Mouse (Mus musculus): Measurements from ENCODE around the gene Swi5. TPM values are rescaled to one million over a fixed set of nuclear protein-coding genes. Genes with fewer than 3 reads are reported as not detected.
A peak's percentile ranks its signal among the peaks of the same experiment; 100 is the strongest.

Gene Swi5
- polyA plus RNA-seq, 1 experiment from 2014 or later: 415 TPM

DNA sequence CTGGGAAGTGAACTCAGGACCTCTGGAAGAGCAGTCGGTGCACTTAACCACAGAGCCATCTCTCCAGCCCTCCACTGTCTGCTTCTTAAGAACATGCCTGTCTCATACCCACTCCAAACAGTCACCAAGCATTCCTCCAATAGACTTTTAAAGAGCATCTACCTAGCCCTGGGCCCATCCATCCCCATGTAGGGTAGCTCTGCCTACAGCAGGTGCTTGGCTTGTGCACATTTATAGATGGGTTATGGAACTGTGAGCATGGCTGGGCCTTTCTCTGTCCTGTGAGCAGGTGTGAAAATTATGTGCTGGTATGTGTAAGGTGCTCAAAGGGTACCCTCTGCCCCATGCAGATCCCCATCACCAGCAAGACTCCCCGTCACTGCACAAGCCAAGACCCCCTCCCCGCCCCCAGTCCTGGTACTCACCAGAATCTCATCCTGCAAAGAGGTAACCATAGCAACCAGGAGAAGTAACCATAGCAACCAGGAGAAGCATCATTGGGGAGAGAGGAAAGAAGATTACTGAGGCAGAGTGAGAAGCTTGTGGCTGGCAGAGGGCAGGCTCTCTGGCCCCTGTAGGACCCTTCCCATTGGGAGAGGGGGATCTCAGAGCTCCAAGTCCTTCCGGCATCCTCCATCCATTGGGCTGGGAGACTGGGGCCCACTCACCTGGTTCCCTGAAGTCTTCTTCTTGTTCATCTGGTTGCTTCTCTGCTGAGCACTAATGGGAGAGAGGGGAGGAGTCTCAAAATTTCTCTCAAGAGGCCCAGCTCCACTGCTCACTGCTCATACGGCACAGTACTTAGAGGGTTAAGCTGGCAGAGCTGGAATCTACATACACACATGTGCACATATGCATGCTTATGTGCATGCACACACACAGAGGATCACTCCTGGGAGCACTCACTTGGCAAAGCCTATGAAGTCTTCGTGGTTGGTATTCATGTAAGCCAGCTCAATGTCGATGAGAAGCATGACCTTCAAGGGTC, 35.2 kb upstream of the Swi5 start:
- peak overlapping the region; percentile 95 for H3K27ac ChIP-seq (ENCODE audit: low read length)
- H3K36me3 ChIP-seq (ENCODE audit: control insufficient read depth, insufficient read depth, low read length): no peaks in the 10 kb centered on the region; the same call in none of the 2 replicates
- H3K4me3 ChIP-seq (ENCODE audit: low read depth, low read length): no peak overlapping the region
- no peaks in the 10 kb centered on the region for H3K27me3 ChIP-seq (ENCODE audit: control insufficient read depth, insufficient read depth, low read depth, low read length)
- H3K4me2 ChIP-seq (ENCODE audit: low read length): peak overlapping the region; percentile 32
- whole genome bisulfite sequencing: 32% methylated on average over 7 of the region's 7 CpGs
- ATAC-seq: peak; percentile 83
- peaks cover 19% of the 10 kb centered on the region for H3K4me1 ChIP-seq (ENCODE audit: control insufficient read depth, insufficient read depth, low read length)
- H3K9me3 ChIP-seq (replicated peaks; ENCODE audit: control insufficient read depth, low read length, poor library complexity, severe bottlenecking): no peaks in the 10 kb centered on the region
- H3K9ac ChIP-seq (ENCODE audit: low read depth, low read length): peak overlapping the region; percentile 20; the same call in 1 of the 2 replicates

DNA sequence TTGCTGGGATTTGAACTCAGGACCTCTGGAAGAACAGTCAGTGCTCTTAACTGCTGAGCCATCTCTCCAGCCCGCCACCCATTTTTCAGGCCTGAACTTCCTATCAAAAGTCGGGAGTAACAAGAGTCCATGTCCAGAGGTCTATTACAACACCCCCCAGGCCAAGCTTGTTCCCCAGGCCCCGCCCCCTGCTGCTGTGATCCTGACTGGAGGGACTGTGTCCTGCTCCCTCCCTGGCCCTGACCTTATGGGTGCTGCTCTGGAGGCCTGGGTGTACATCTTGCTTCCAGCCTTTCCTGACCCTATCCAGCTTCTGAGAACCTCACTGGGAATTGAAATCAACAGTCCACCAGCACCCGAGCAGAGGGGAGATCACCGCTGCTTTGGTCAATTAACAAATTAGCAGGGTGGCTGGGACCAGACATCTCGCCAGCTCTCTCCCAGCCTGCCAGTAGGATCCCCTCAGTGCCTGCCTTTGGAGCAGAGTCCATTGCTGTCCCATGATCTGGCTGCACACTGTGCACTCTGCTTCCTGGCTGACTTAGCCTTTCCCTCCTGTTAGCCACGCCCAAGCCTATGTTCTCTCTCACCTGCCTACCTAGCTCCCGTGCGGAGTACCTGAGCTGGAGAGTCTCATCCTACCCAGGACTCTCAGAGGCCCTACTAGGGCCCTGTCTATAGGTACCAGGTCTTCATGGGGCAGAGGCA, 33.9 kb upstream of the Swi5 start:
- no peak overlapping the region for H3K4me2 ChIP-seq (ENCODE audit: low read length)
- no peaks in the 10 kb centered on the region; the same call in none of the 2 replicates for H3K36me3 ChIP-seq (ENCODE audit: control insufficient read depth, insufficient read depth, low read length)
- H3K27ac ChIP-seq (ENCODE audit: low read length): peak overlapping the region; percentile 95
- H3K27me3 ChIP-seq (ENCODE audit: control insufficient read depth, insufficient read depth, low read depth, low read length): no peaks in the 10 kb centered on the region
- peaks cover 19% of the 10 kb centered on the region for H3K4me1 ChIP-seq (ENCODE audit: control insufficient read depth, insufficient read depth, low read length)
- no peak overlapping the region for H3K4me3 ChIP-seq (ENCODE audit: low read depth, low read length)
- H3K9ac ChIP-seq (ENCODE audit: low read depth, low read length): peak overlapping the region; percentile 44
- ATAC-seq: no peak
- WGBS: 76% methylated on average over 9 of the region's 9 CpGs
- H3K9me3 ChIP-seq (replicated peaks; ENCODE audit: control insufficient read depth, low read length, poor library complexity, severe bottlenecking): no peaks in the 10 kb centered on the region

DNA sequence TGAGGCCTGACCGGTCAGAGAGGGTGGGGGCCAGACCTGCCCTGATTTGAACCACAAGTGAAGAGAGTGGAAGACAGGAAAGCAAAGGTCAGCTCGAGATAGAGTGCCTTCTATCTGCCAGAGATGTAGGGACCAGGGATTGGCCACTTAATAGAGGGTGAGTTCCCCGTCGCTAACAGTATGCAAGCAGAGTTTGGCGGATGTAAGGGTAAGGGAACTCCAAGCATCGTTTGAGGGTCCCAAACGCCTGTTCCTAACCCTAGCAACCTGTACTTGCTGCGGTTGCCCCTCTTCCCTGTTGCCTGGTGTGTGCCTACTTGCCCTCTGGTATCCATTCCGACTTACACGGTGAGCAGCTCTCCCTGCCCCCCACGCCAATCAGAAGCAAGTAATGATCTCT, 32.8 kb upstream of the Swi5 start:
- 75% methylated on average over 11 of the region's 11 CpGs for WGBS
- H3K9me3 ChIP-seq (replicated peaks; ENCODE audit: control insufficient read depth, low read length, poor library complexity, severe bottlenecking): no peaks in the 10 kb centered on the region
- peaks cover 2% of the 10 kb centered on the region; the same call in 1 of the 2 replicates for H3K36me3 ChIP-seq (ENCODE audit: control insufficient read depth, insufficient read depth, low read length)
- no peak overlapping the region for H3K27ac ChIP-seq (ENCODE audit: low read length)
- peaks cover 19% of the 10 kb centered on the region for H3K4me1 ChIP-seq (ENCODE audit: control insufficient read depth, insufficient read depth, low read length)
- H3K4me3 ChIP-seq (ENCODE audit: low read depth, low read length): no peak overlapping the region
- no peak overlapping the region for H3K4me2 ChIP-seq (ENCODE audit: low read length)
- no peak for ATAC-seq
- H3K27me3 ChIP-seq (ENCODE audit: control insufficient read depth, insufficient read depth, low read depth, low read length): no peaks in the 10 kb centered on the region
- H3K9ac ChIP-seq (ENCODE audit: low read depth, low read length): no peak overlapping the region

DNA sequence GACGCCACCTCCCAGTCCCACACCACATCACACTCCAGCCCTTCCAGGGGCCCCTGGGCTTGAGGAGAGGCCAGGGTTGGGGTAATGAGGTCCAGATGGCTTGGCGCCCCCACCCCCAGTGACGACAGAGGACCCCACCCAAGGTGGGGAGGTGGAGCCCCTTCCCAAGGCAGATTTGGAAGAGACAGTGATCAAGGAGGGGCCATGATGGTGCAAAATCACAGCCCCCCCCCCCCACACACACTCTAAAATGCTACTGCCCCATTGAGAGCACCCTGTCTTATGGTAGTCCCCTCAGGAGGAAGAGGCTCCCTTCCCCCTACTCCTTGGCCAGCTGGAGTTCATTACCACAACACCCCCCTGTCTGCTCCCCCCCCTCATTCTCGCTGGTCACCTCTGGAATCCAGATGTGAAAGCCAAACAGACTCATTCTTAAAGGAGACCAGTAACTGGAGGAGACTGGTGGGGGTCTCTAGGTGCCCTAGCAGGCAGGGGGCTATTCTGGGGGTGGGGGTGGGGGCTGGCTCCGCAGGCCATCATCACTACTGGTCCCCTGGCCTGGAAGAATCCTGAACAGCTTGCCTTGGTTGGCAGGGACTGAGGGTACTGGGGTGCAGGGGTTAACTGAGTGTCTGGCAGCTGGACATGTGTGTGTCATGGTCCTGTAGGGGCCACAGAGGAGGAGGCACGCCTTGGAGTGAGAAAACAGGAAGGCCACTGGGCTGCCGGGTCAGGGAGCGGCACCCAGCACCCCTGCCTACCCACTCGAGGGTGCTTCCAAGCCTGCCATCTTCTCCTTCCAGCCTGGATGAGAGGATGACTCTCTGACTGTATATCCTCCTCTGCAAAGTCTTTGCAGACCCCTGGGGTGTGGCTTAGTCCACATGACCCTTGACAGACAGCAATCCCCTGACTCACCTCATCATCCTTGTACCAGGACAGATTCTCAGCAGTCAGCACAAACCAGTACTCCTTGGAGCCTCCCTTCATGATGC, 32.0 kb upstream of the Swi5 start:
- no peak overlapping the region for H3K4me3 ChIP-seq (ENCODE audit: low read depth, low read length)
- WGBS: 57% methylated on average over 9 of the region's 9 CpGs
- no peak overlapping the region for H3K4me2 ChIP-seq (ENCODE audit: low read length)
- H3K36me3 ChIP-seq (ENCODE audit: control insufficient read depth, insufficient read depth, low read length): peaks cover 9% of the 10 kb centered on the region; the same call in 1 of the 2 replicates
- H3K27ac ChIP-seq (ENCODE audit: low read length): no peak overlapping the region
- H3K27me3 ChIP-seq (ENCODE audit: control insufficient read depth, insufficient read depth, low read depth, low read length): no peaks in the 10 kb centered on the region
- ATAC-seq: no peak
- peaks cover 19% of the 10 kb centered on the region for H3K4me1 ChIP-seq (ENCODE audit: control insufficient read depth, insufficient read depth, low read length)
- H3K9ac ChIP-seq (ENCODE audit: low read depth, low read length): 0 out of 2 replicates have a peak overlapping the region, but pooled peaks have one; percentile 25
- H3K9me3 ChIP-seq (replicated peaks; ENCODE audit: control insufficient read depth, low read length, poor library complexity, severe bottlenecking): no peaks in the 10 kb centered on the region

DNA sequence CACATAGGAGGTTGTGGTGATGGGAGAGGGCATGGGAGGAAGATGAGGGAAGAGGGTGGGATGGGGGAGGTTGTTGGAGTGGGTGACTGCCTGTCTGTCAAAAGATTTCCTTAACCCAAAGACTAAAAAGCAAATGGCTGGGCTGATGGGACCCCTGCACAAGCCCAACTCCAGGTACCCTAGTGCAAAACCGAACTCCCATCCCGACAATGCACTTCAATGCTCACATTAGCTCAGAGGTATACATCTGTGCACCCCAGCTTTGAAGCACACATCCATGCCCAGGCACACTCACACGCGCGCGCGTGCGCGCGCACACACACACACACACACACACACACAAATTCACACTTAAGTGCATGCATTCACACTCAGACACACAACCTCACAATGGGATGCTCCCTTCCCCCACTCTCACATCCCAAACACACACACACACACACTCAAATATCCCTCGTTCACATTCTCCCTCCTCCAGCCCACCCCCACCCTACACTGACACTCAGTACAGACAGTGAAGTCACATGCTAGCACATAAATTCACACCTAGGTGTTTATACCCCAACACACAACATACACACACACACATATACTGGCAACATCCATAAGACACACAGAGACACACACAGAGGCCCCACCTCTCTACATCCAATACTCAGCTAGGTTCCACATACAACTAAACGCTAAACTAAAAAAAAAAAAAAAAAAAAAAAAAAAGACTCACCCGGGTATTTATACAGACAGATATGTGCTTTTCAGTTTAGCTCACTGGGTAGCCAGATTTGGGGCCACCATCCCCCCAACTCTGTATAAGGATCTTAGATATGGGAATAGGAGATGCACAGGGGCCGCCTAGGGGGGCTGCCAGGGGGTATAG, 31.1 kb upstream of the Swi5 start:
- Histone ChIP-seq H3K36me3 (ENCODE audit: control insufficient read depth, insufficient read depth, low read length) (peaks cover 12% of the 10 kb centered on the region; the same call in 1 of the 2 replicates), H3K27ac (ENCODE audit: low read length) (no peak overlapping the region), H3K9ac (ENCODE audit: low read depth, low read length) (0 out of 2 replicates have a peak overlapping the region, but pooled peaks have one; percentile 25), H3K27me3 (ENCODE audit: control insufficient read depth, insufficient read depth, low read depth, low read length) (no peaks in the 10 kb centered on the region), H3K4me2 (ENCODE audit: low read length) (peak overlapping the region; percentile 25), H3K4me3 (ENCODE audit: low read depth, low read length) (no peak overlapping the region), H3K4me1 (ENCODE audit: control insufficient read depth, insufficient read depth, low read length) (peaks cover 19% of the 10 kb centered on the region), H3K9me3 (replicated peaks; ENCODE audit: control insufficient read depth, low read length, poor library complexity, severe bottlenecking) (no peaks in the 10 kb centered on the region)
- 81% methylated on average over 14 of the region's 14 CpGs for WGBS
- ATAC-seq: no peak

DNA sequence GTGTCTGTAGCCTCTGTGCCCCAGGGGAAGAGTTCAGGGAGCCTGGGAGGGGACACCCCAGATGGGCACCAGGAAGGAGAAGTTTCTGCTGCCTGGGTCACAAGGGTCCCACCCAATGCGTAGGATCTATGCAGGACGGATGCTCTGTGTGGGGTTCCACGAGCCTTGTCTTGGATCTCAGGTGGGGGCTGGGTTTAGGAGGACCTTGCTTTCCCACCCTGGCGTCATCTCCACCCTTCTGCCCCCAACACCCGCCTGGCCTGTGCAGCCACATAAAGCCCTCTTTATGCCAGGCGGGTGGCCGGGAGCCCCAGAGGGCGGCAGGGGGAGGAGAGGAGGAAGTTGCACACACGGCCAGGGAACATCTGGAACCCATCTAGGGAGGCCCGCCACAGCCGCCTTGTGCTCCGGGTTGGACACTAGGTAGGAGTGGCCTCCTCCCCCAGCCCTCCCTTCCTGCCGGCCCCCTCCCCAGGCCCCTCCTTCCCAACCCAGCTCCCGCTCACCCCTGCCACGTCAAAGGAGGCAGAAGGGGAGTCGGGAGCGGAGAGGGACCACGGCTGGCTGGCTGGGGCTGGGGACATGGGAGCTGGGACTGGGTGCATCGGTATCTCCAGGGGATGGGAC, 30.0 kb upstream of the Swi5 start:
- 19% methylated on average over 11 of the region's 19 CpGs for WGBS
- Histone ChIP-seq H3K36me3 (ENCODE audit: control insufficient read depth, insufficient read depth, low read length) (peaks cover 12% of the 10 kb centered on the region; the same call in 1 of the 2 replicates), H3K9me3 (replicated peaks; ENCODE audit: control insufficient read depth, low read length, poor library complexity, severe bottlenecking) (no peaks in the 10 kb centered on the region), H3K27me3 (ENCODE audit: control insufficient read depth, insufficient read depth, low read depth, low read length) (no peaks in the 10 kb centered on the region), H3K4me3 (ENCODE audit: low read depth, low read length) (no peak overlapping the region), H3K4me1 (ENCODE audit: control insufficient read depth, insufficient read depth, low read length) (peaks cover 10% of the 10 kb centered on the region), H3K9ac (ENCODE audit: low read depth, low read length) (no peak overlapping the region), H3K4me2 (ENCODE audit: low read length) (peak overlapping the region; percentile 25), H3K27ac (ENCODE audit: low read length) (no peak overlapping the region)
- no peak for ATAC-seq

DNA sequence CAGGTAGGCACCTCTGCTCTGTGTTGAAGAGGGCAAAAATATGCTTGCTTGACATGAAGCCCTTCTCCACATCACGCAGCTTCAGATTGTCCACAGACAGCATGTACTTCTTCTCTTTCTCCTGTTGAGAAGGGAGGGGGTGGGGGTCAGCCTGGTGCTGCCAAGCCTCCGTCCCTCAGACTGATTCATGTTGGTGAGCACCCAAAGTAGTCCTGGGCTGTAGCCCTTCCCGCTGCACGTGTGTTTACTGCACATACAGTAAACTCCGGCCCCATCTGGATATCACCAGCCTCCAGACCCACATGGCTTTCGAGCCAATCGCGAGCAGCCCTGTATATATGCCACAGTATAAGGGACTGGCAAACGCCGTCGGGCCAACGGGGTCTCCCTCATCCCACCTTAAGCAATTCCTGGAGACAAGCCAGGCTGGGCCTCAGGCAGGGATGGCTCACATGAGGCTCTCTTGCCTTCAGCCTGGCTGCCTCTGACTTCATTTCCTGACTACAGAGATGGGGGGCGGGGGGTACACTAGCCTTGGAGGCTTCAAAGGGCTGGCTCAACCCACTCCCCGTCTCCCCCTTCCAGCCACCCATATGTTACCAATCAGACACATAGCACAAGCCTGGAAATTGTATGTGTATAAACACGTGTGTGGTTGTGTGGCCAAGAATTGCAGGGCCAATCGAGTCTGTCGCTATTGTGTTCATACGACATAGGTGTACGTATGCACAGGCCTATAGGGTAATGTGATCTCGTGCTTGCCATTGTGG, 29.2 kb upstream of the Swi5 start:
- Histone ChIP-seq H3K4me3 (ENCODE audit: low read depth, low read length) (no peak overlapping the region), H3K36me3 (ENCODE audit: control insufficient read depth, insufficient read depth, low read length) (peaks cover 15% of the 10 kb centered on the region; the same call in 1 of the 2 replicates), H3K9ac (ENCODE audit: low read depth, low read length) (no peak overlapping the region), H3K27ac (ENCODE audit: low read length) (no peak overlapping the region), H3K4me1 (ENCODE audit: control insufficient read depth, insufficient read depth, low read length) (peaks cover 2% of the 10 kb centered on the region), H3K9me3 (replicated peaks; ENCODE audit: control insufficient read depth, low read length, poor library complexity, severe bottlenecking) (no peaks in the 10 kb centered on the region), H3K27me3 (ENCODE audit: control insufficient read depth, insufficient read depth, low read depth, low read length) (no peaks in the 10 kb centered on the region), H3K4me2 (ENCODE audit: low read length) (no peak overlapping the region)
- ATAC-seq: no peak
- WGBS: 80% methylated on average over 20 of the region's 20 CpGs
